Mouse (Mus musculus): Measurements from ENCODE around the gene Slc22a1.

- no peak for TF ChIP-seq CTCF (IDR thresholded peaks at IDR 0.05; ENCODE audit: extremely low read depth, insufficient read length, insufficient replicate concordance, low read depth, low read length)
- no peak for TF ChIP-seq POLR2A (IDR thresholded peaks at IDR 0.05; ENCODE audit: low read depth, low read length)
These were observed 23.0 kb downstream of the Slc22a1 start for GRCm38 (mm10) chr17:12652604-12653003.

Data from small intestine, adult 2 months (tissue).